Mouse (Mus musculus): ENCODE results near the gene Olfr145. TPM values are rescaled to one million over a fixed set of nuclear protein-coding genes. Genes with fewer than 3 reads are reported as not detected.

Gene Olfr145
- not detected for total RNA-seq (2021)

DNA sequence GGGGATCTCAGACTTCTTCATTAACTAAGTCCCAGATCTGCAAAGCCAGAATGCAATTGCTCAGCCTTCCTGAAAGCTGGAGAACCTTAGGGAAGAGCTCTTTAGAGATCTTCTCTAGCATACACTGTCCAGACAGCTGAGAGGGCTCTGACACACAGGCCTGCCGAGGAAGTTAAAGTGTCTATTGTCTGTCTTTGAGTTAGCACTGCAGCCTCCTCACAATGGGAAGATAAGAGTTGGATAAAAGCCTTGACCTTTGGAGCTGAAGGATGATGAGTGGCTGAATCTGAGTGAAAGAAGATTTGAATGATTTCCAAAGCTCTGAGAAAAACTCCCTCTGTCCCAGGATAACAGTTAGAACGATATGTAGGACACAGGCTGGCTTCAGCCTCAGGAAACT, at the start of gene Olfr145:
Gene Olfr145, plus strand, starts transcription at position 64 of the 400 bp plus-strand sequence.
- DNase-seq, result no peak

- DNase-seq, result no peak
These were observed 47.3 kb upstream of the Olfr145 start for GRCm38 (mm10) chr9:37849267-37849666.

DNA sequence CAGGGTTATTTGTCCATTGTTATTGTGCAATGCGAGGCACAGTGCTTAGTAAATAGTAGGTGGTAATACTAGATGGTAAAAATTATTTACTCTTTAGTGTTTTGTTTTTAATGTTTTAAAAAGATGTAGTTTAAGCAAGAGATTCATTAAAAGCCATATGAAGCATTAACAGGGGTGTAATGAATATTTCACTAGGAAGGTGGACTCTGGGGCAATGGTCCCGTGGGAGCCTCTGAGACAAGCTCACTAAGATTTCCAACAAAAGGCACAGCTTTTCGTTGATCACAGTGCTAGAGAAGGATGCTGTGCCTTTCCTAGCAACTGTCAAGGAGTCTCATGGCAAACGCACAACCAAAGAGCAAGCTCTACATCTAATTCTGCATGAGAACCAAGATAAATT, 42.6 kb upstream of the Olfr145 start, which contains the start of gene Olfr877:
Gene Olfr877, plus strand, starts transcription at position 301 of the 400 bp plus-strand sequence.
- no peak for DNase-seq

- DNase-seq, result no peak
These were observed 33.2 kb upstream of the Olfr145 start for GRCm38 (mm10) chr9:37863325-37863724.

- no peak for DNase-seq
These were observed 26.3 kb upstream of the Olfr145 start for GRCm38 (mm10) chr9:37870246-37870645.

DNA sequence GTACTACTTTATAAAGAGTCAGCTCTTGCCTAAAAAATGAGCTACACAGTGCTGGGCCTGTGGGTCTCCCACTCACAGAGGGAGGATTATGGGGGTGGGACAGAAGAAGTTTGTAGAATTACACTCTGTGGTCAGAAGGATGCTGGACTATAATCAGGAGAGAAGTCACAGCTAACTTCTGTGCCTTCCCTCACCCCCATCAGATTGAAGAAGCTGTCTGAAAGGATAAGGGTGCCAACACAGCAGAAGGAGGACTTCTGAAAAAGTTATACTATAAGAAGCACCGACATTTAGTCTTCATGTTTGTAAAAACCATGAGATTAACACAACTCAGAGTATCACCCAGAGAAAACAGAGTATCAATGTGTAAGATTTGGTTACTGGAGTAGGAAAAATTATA, 25.4 kb upstream of the Olfr145 start:
- no peak for DNase-seq

DNA sequence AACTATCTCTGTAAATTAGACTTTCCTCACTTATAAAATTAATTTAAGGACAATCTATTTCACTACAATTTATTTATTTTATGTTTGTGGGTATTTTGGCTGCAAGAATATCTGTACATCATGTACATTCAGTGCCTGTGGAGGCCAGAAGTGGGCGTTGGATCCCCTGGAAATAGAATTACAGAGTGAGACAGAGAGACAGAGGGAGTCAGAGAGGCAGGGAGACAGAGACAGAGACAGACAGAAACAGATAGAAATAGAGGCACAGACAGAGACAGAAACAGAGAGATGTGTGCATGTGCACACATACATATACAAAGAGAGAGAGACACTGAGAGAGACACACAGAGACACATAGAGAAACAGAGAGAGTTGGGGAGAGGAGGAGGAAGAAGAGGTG, 25.0 kb upstream of the Olfr145 start:
- no peak for DNase-seq

- DNase-seq, result peak in 1 of 2 experiments; percentile 1
These were observed 5.6 kb upstream of the Olfr145 start for GRCm38 (mm10) chr9:37890960-37891359.

GRCm38 (mm10) chr9:37905555-37905954, 9.0 kb downstream of the Olfr145 start:
- no peak for DNase-seq

DNA sequence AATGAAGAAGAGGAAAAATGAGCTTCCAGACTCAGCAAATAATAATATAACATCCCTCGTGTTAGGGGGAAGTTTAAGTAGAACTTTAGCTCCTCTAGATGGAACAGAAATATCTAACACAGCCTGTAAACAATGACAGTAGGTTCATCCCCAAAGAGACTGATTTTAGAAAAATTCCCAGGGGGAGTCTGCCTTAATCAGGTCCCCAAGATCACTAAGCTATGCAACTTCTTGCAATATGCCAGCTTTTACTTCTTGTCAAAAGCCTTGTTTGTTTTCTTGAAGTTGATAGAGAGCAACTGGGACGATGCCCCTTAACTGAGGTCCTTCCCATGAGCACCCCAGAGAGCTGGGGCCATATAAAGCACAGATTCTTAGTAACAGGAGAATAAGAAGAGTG, 21.0 kb downstream of the Olfr145 start, which contains the start of gene Olfr878:
Gene Olfr878, plus strand, starts transcription at position 301 of the 400 bp plus-strand sequence.
- DNase-seq, result no peak

DNA sequence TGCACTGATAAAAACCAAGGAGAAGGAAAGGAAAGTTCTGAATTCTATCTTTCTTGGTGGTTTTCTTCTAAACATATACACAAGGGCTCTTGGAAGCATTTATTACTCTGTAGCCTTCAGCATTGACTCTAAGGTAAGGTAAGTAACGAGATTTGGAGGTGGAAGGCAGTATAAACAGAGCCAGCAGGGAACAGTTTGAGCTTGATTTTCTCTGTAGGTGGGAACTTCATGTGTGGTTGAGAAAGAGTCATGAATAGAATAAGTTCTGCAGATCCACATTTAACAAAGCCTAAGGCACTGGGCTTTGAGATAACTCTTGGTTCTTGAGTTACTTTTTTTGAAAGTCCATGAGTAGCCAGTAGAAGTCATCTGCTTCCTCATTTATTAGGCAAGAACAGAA, 21.5 kb downstream of the Olfr145 start:
- no peak for DNase-seq

DNA sequence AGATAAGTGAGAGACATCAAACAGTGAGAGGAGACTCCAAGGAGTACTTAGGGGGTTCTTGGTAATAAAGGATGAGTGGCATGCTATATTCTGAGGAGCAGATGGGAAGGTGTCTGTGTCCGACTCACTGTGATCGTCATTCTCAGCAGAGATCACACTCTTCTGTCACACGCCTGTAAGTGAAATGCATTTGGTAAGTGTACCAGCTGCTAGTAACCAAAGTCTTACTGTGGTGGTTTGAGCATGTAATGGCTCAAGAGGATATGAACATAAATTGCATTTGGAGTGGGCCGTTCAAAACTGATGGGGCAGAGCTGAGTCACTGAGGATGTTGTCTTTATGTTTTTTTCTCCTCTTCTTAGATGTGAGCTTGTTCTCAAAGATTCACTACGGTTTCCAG, 27.7 kb downstream of the Olfr145 start:
- no peak for DNase-seq

GRCm38 (mm10) chr9:37925445-37925844, 28.9 kb downstream of the Olfr145 start:
- DNase-seq, result no peak

- no peak for DNase-seq
These were observed 29.8 kb downstream of the Olfr145 start for GRCm38 (mm10) chr9:37926019-37927013.

- DNase-seq, result peak; percentile 30 to 57
These were observed 36.0 kb downstream of the Olfr145 start for GRCm38 (mm10) chr9:37932519-37932918.

DNA sequence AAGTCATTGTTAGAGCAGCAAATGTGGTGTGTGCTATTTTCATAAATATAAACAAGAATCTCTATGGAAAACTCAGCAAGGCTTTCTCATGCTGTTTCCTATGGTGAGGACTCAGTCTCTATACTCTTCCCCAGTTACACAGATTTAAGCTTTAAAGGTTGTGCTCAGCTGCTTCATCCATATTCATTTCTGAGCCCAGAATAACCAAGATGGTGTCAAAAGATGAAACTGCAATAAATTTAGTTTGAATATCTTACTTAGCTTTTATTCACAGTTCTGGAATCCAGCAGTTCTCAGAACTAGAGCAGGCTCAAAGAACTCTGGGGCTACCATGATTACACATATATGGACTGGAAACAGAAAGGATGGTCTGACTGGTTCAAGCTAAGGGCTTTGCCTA, 37.6 kb downstream of the Olfr145 start:
- no peak for DNase-seq

- no peak for DNase-seq
These were observed 44.6 kb downstream of the Olfr145 start for GRCm38 (mm10) chr9:37941167-37941566.

Other genes with a start within 250 kb of the Olfr145 start
- gene Tbrg1, start 239.4 kb upstream of the Olfr145 start, total RNA-seq (2021), result 10 to 100 TPM; 48.1 to 48.3 TPM
- not detected for gene Panx3, start 227.5 kb upstream of the Olfr145 start, total RNA-seq (2021)
- not detected for gene Olfr160, start 180.5 kb upstream of the Olfr145 start, total RNA-seq (2021)
- gene Olfr874, start 151.6 kb upstream of the Olfr145 start, total RNA-seq (2021), result not detected
- not detected for gene Olfr875, start 124.9 kb upstream of the Olfr145 start, total RNA-seq (2021)
- gene Olfr876, start 93.7 kb upstream of the Olfr145 start, total RNA-seq (2021), result not detected
- gene Olfr877, start 42.5 kb upstream of the Olfr145 start, total RNA-seq (2021), result under 1 TPM in 1 of 2 experiments, not detected in 1; 0.43 TPM
- gene Olfr878, start 21.1 kb downstream of the Olfr145 start, total RNA-seq (2021), result not detected
- gene Olfr881, start 95.1 kb downstream of the Olfr145 start, total RNA-seq (2021), result not detected
- gene Olfr883, start 129.1 kb downstream of the Olfr145 start, total RNA-seq (2021), result not detected
- gene Olfr884, start 149.8 kb downstream of the Olfr145 start, total RNA-seq (2021), result not detected
- not detected for gene Olfr885, start 164.6 kb downstream of the Olfr145 start, total RNA-seq (2021)
- not detected for gene Olfr887, start 187.3 kb downstream of the Olfr145 start, total RNA-seq (2021)
- not detected for gene Olfr888, start 211.4 kb downstream of the Olfr145 start, total RNA-seq (2021)
- gene Olfr889, start 218.5 kb downstream of the Olfr145 start, total RNA-seq (2021), result not detected
- not detected for gene Olfr890, start 245.8 kb downstream of the Olfr145 start, total RNA-seq (2021)